Mouse (Mus musculus) activated CD4-positive, CD25-positive, alpha-beta regulatory T cell, adult 4 months (primary cell): ENCODE data around the gene Gm10842. TPM values are rescaled to one million over a fixed set of nuclear protein-coding genes. Genes with fewer than 3 reads are reported as not detected.

ENCODE experiments used
- ATAC-seq: one replicate; pipeline ENCODE4 v1.8.0; 2017
- polyA plus RNA-seq, 2 experiments: library from polyadenylated mRNA; unstranded; fragments of 100-300 nt; shearing (Covaris generic); gene quantifications; one replicate each; pipeline ENCODE4 v1.2.1; 2017

The Gm10842 gene
- polyA plus RNA-seq, 2 experiments from 2014 or later: not detected

- ATAC-seq: no peak
These were observed 6.6 kb downstream of the Gm10842 start for GRCm38 (mm10) chr11:105153068-105153833.

- ATAC-seq: no peak
These were observed 9.2 kb downstream of the Gm10842 start for GRCm38 (mm10) chr11:105155915-105156314.

- no peak for ATAC-seq
These were observed 10.1 kb downstream of the Gm10842 start for GRCm38 (mm10) chr11:105156748-105157267.

GRCm38 (mm10) chr11:105158047-105158446, 11.4 kb downstream of the Gm10842 start:
- ATAC-seq: no peak

- ATAC-seq: no peak
These were observed 13.1 kb downstream of the Gm10842 start for GRCm38 (mm10) chr11:105159673-105160360.

- ATAC-seq: no peak
These were observed 14.7 kb downstream of the Gm10842 start for GRCm38 (mm10) chr11:105161411-105161810.

- no peak for ATAC-seq
These were observed 18.1 kb downstream of the Gm10842 start for GRCm38 (mm10) chr11:105164516-105165510.

GRCm38 (mm10) chr11:105166780-105167179, 20.1 kb downstream of the Gm10842 start:
- no peak for ATAC-seq

- no peak for ATAC-seq
These were observed 31.8 kb downstream of the Gm10842 start, which contains the start of gene Tlk2 for GRCm38 (mm10) chr11:105178516-105178915. TSS of gene Tlk2 (plus strand) at chr11:105178807.

GRCm38 (mm10) chr11:105179523-105179922, 32.8 kb downstream of the Gm10842 start:
- ATAC-seq: no peak

GRCm38 (mm10) chr11:105180471-105181091, 33.9 kb downstream of the Gm10842 start:
- ATAC-seq: peak; percentile 30

- peak; percentile 77 for ATAC-seq
These were observed 34.5 kb downstream of the Gm10842 start for GRCm38 (mm10) chr11:105181126-105181637.

GRCm38 (mm10) chr11:105181689-105182460, 35.2 kb downstream of the Gm10842 start:
- ATAC-seq: peak; percentile 15

GRCm38 (mm10) chr11:105182461-105182855, 35.8 kb downstream of the Gm10842 start:
- no peak for ATAC-seq

GRCm38 (mm10) chr11:105184678-105185077, 38.0 kb downstream of the Gm10842 start:
- ATAC-seq: no peak

GRCm38 (mm10) chr11:105192186-105192585, 45.5 kb downstream of the Gm10842 start:
- ATAC-seq: no peak
